In genomic region chr3:119894035-119894434, GRCm38 (mm10) we compare ENCODE assay signal across 9 mouse cellular contexts.
DNase-seq lines count a peak whose midpoint lies in the region; ATAC-seq and TF ChIP-seq lines count a peak whose summit lies in the region.
"Had no signal": no experiment of that assay in that cellular context is flagged by ENCODE, and none has a peak within 500 bp of the region (broad histone marks: within the 10 kb centered on the region; RNA-seq: fewer than 3 reads in every experiment).

No protein-coding gene starts in this region.

- peak overlapping the region; percentile 52 for H3K4me2 ChIP-seq in kidney, embryonic 15.5 days
- H3K4me2 ChIP-seq in heart, postnatal 0 days (ENCODE audit: low read depth, low read length): peak overlapping the region; percentile 50
- H3K4me2 ChIP-seq in midbrain, embryonic 12.5 days (replicated peaks): peak overlapping the region; percentile 51

- no peak for DNase-seq in kidney, adult 9 months
- no peak for DNase-seq in embryonic facial prominence, embryonic 10.5 days (ENCODE audit: low spot score)
- DNase-seq in heart, postnatal 0 days (ENCODE audit: low spot score): no peak
- no peak for DNase-seq in gastrocnemius, postnatal 4 days (ENCODE audit: low spot score in 2 of 2)
- no peak for DNase-seq in frontal cortex, postnatal 25 days (ENCODE audit: low spot score in 2 of 2)

- H3K27me3 ChIP-seq in kidney, embryonic 15.5 days: no peaks in the 10 kb centered on the region
- H3K27me3 ChIP-seq in embryonic facial prominence, embryonic 10.5 days (replicated peaks; ENCODE audit: low read depth, poor library complexity, severe bottlenecking): no peaks in the 10 kb centered on the region
- no peaks in the 10 kb centered on the region for H3K27me3 ChIP-seq in heart, postnatal 0 days (ENCODE audit: control insufficient read depth, insufficient read depth, low read length)
- H3K27me3 ChIP-seq in midbrain, embryonic 12.5 days: 0 out of 2 replicates have a peak, but pooled peaks cover 3% of the 10 kb centered on the region

- TF ChIP-seq EP300 in heart, postnatal 0 days (IDR thresholded peaks at IDR 0.05; ENCODE audit: low read depth): no peak

- WGBS in kidney, embryonic 15.5 days: 36% methylated on average over 10 of the region's 10 CpGs
- WGBS in embryonic facial prominence, embryonic 10.5 days: 71% methylated on average over 10 of the region's 10 CpGs
- 29% methylated on average over 10 of the region's 10 CpGs for WGBS in heart, postnatal 0 days
- 61% methylated on average over 10 of the region's 10 CpGs for WGBS in midbrain, embryonic 12.5 days

- no peaks in the 10 kb centered on the region for H3K9me3 ChIP-seq in kidney, embryonic 15.5 days (replicated peaks)
- no peaks in the 10 kb centered on the region for H3K9me3 ChIP-seq in embryonic facial prominence, embryonic 10.5 days
- H3K9me3 ChIP-seq in heart, postnatal 0 days (replicated peaks; ENCODE audit: control insufficient read depth, low read length): no peaks in the 10 kb centered on the region
- H3K9me3 ChIP-seq in midbrain, embryonic 12.5 days: no peaks in the 10 kb centered on the region

- H3K36me3 ChIP-seq in kidney, embryonic 15.5 days: no peaks in the 10 kb centered on the region
- no peaks in the 10 kb centered on the region for H3K36me3 ChIP-seq in embryonic facial prominence, embryonic 10.5 days (replicated peaks)
- no peaks in the 10 kb centered on the region for H3K36me3 ChIP-seq in heart, postnatal 0 days (replicated peaks; ENCODE audit: control insufficient read depth, insufficient read depth, low read length)
- no peaks in the 10 kb centered on the region for H3K36me3 ChIP-seq in midbrain, embryonic 12.5 days

- H3K27ac ChIP-seq in kidney, embryonic 15.5 days: no peak overlapping the region
- no peak overlapping the region for H3K27ac ChIP-seq in embryonic facial prominence, embryonic 10.5 days (replicated peaks)
- no peak overlapping the region for H3K27ac ChIP-seq in heart, postnatal 0 days (ENCODE audit: low read depth)
- peak overlapping the region; percentile 71 for H3K27ac ChIP-seq in midbrain, embryonic 12.5 days (replicated peaks)
- H3K27ac ChIP-seq: liver, embryonic 14.5 days had no signal

- H3K4me3 ChIP-seq in kidney, embryonic 15.5 days (replicated peaks): peak overlapping the region; percentile 18; the same call in 1 of the 2 replicates
- peak overlapping the region; percentile 48 for H3K4me3 ChIP-seq in embryonic facial prominence, embryonic 10.5 days
- peak overlapping the region; percentile 34 for H3K4me3 ChIP-seq in heart, postnatal 0 days (ENCODE audit: low read depth, low read length)
- peak overlapping the region; percentile 27; the same call in 1 of the 2 replicates for H3K4me3 ChIP-seq in midbrain, embryonic 12.5 days

- no peak overlapping the region for H3K9ac ChIP-seq in kidney, embryonic 15.5 days
- no peak overlapping the region for H3K9ac ChIP-seq in heart, postnatal 0 days (replicated peaks; ENCODE audit: low read depth, low read length)
- 0 out of 2 replicates have a peak overlapping the region, but pooled peaks have one; percentile 32 for H3K9ac ChIP-seq in midbrain, embryonic 12.5 days (replicated peaks)
- H3K9ac ChIP-seq: liver, embryonic 14.5 days had no signal

- no peak for ATAC-seq in kidney, embryonic 15.5 days (replicated peaks; ENCODE audit: low FRiP score)
- ATAC-seq in heart, postnatal 0 days (ENCODE audit: insufficient read depth, low read depth): no peak
- 0 out of 2 replicates have a peak, but pooled peaks have one; percentile 23 for ATAC-seq in midbrain, embryonic 12.5 days (ENCODE audit: low FRiP score, low read depth)
- ATAC-seq in megakaryocyte-erythroid progenitor cell, adult 5-6 weeks (replicated peaks; ENCODE audit: low FRiP score, low TSS enrichment, poor library complexity, severe bottlenecking): no peak

- peaks cover 10% of the 10 kb centered on the region; the same call in 1 of the 2 replicates for H3K4me1 ChIP-seq in kidney, embryonic 15.5 days
- peaks cover 21% of the 10 kb centered on the region for H3K4me1 ChIP-seq in embryonic facial prominence, embryonic 10.5 days
- no peaks in the 10 kb centered on the region for H3K4me1 ChIP-seq in heart, postnatal 0 days (ENCODE audit: control insufficient read depth, insufficient read depth)
- peaks cover 23% of the 10 kb centered on the region for H3K4me1 ChIP-seq in midbrain, embryonic 12.5 days

- TF ChIP-seq CTCF in heart, postnatal 0 days (IDR thresholded peaks at IDR 0.05; ENCODE audit: low read depth): no peak
